Mouse (Mus musculus) MEL (cell line): ENCODE measurements around the gene Npas3. TPM values are rescaled to one million over a fixed set of nuclear protein-coding genes. Genes with fewer than 3 reads are reported as not detected.

Source experiments
- DNase-seq: peaks from one replicate; pipeline ENCODE4 v3.0.0; 2011; ENCODE audit warnings: low read depth, low spot score
- H3K27ac ChIP-seq: 2 replicates; pipeline ENCODE4 v1.5.1; 2012; ENCODE audit warnings: low read depth, mild to moderate bottlenecking, control low read depth, low read length, moderate library complexity; ENCODE audit not compliant: control insufficient read depth
- H3K27me3 ChIP-seq, 2 experiments: fragments of 150-350 bp in 1 of 2; sonication (generic) in 1 of 2; 2 replicates each; pipeline ENCODE4 v1.6.1; 2012; ENCODE audit warnings: low read length in 2 of 2, mild to moderate bottlenecking in 2 of 2, improper control_type of control experiment in 1 of 2, moderate library complexity in 1 of 2; ENCODE audit not compliant: insufficient read depth in 2 of 2, control insufficient read depth in 1 of 2
- H3K36me3 ChIP-seq, 2 experiments: 2 replicates each; pipeline ENCODE4 v1.6.1; 2012 to 2014; ENCODE audit warnings: low read length in 2 of 2, improper control_type of control experiment in 1 of 2, inconsistent platforms in 1 of 2, mild to moderate bottlenecking in 1 of 2; ENCODE audit not compliant: insufficient read depth in 2 of 2, control insufficient read depth in 1 of 2
- H3K4me1 ChIP-seq, 2 experiments: fragments of 150-350 bp in 1 of 2; sonication (generic) in 1 of 2; 2 replicates each; pipeline ENCODE4 v1.6.1; 2012; ENCODE audit warnings: low read length in 2 of 2, improper control_type of control experiment in 1 of 2, mild to moderate bottlenecking in 1 of 2; ENCODE audit not compliant: insufficient read depth in 2 of 2, control insufficient read depth in 1 of 2
- H3K4me3 ChIP-seq, 2 experiments: fragments of 150-350 bp in 1 of 2; sonication (generic) in 1 of 2; 2 replicates each; pipeline ENCODE4 v1.5.1; 2012; ENCODE audit warnings: low read depth in 2 of 2, low read length in 2 of 2, mild to moderate bottlenecking in 2 of 2, moderate library complexity in 2 of 2, control low read depth in 1 of 2, improper control_type of control experiment in 1 of 2; ENCODE audit not compliant: control insufficient read depth in 1 of 2, insufficient read depth in 1 of 2
- H3K79me2 ChIP-seq: 2 replicates; pipeline ENCODE4 v1.6.1; 2012; ENCODE audit warnings: mild to moderate bottlenecking, low read length, moderate library complexity; ENCODE audit not compliant: control insufficient read depth, poor library complexity, insufficient read depth
- H3K9ac ChIP-seq: 2 replicates; pipeline ENCODE4 v1.6.1; 2012; ENCODE audit warnings: low read depth, mild to moderate bottlenecking, control low read depth, low read length, moderate library complexity; ENCODE audit not compliant: control insufficient read depth, poor library complexity, severe bottlenecking
- H3K9me3 ChIP-seq: fragments of 150-350 bp; sonication (generic); replicated peaks from 2 replicates; pipeline ENCODE4 v1.6.1; 2012; ENCODE audit warnings: mild to moderate bottlenecking, low read length, improper control_type of control experiment, moderate library complexity; ENCODE audit not compliant: insufficient read depth
- BHLHE40 ChIP-seq: IDR thresholded peaks from 2 replicates; pipeline ENCODE4 v1.6.1; 2012; ENCODE audit warnings: low read depth, mild to moderate bottlenecking, inconsistent platforms, low read length, improper control_type of control experiment, borderline replicate concordance
- CHD1 ChIP-seq: IDR thresholded peaks from 2 replicates; pipeline ENCODE4 v1.6.1; 2012; ENCODE audit warnings: low read depth, mild to moderate bottlenecking, inconsistent platforms, low read length, improper control_type of control experiment
- CHD2 ChIP-seq: IDR thresholded peaks from 2 replicates; pipeline ENCODE4 v1.6.1; 2011; ENCODE audit warnings: low read length, improper control_type of control experiment
- E2F4 ChIP-seq: IDR thresholded peaks from 2 replicates; pipeline ENCODE4 v1.6.1; 2011; ENCODE audit warnings: low read depth, low read length, improper control_type of control experiment, borderline replicate concordance
- ELF1 ChIP-seq: IDR thresholded peaks from 2 replicates; pipeline ENCODE4 v1.6.1; 2014; ENCODE audit warnings: low read depth, mild to moderate bottlenecking, inconsistent platforms, low read length, improper control_type of control experiment, moderate library complexity
- EP300 ChIP-seq, 2 experiments: IDR thresholded peaks; 2 replicates each; pipeline ENCODE4 v1.6.1; 2011; ENCODE audit warnings: improper control_type of control experiment in 2 of 2, low read length in 2 of 2, low read depth in 1 of 2, mild to moderate bottlenecking in 1 of 2
- GABPA ChIP-seq: IDR thresholded peaks from 2 replicates; pipeline ENCODE4 v1.6.1; 2012; ENCODE audit warnings: low read depth, mild to moderate bottlenecking, inconsistent platforms, low read length, improper control_type of control experiment, moderate library complexity
- HCFC1 ChIP-seq: IDR thresholded peaks from 2 replicates; pipeline ENCODE4 v1.6.1; 2012; ENCODE audit warnings: low read depth, mild to moderate bottlenecking, inconsistent platforms, low read length, improper control_type of control experiment, moderate library complexity
- JUND ChIP-seq: IDR thresholded peaks from 2 replicates; pipeline ENCODE4 v1.6.1; 2011; ENCODE audit warnings: low read depth, mild to moderate bottlenecking, improper control_type of control experiment, low read length
- KAT2A ChIP-seq: conservative IDR thresholded peaks from 2 replicates; pipeline ENCODE4 v1.6.1; 2012; ENCODE audit warnings: low read depth, low read length, improper control_type of control experiment, inconsistent platforms
- MAZ ChIP-seq: IDR thresholded peaks from 2 replicates; pipeline ENCODE4 v1.6.1; 2012; ENCODE audit warnings: low read depth, mild to moderate bottlenecking, inconsistent platforms, low read length, improper control_type of control experiment
- MYC ChIP-seq: IDR thresholded peaks from 2 replicates; pipeline ENCODE4 v1.6.1; 2011; ENCODE audit warnings: low read depth, mild to moderate bottlenecking, low read length, improper control_type of control experiment, moderate library complexity
- NELFE ChIP-seq: IDR thresholded peaks from 2 replicates; pipeline ENCODE4 v1.6.1; 2011; ENCODE audit warnings: low read depth, low read length, improper control_type of control experiment
- POLR2A ChIP-seq, 2 experiments: IDR thresholded peaks; 2 replicates each; pipeline ENCODE4 v1.6.1; 2011 to 2012; ENCODE audit warnings: low read length in 2 of 2, mild to moderate bottlenecking in 2 of 2, control low read depth in 1 of 2, improper control_type of control experiment in 1 of 2, low read depth in 1 of 2, moderate library complexity in 1 of 2; ENCODE audit not compliant: control insufficient read depth in 1 of 2, insufficient read depth in 1 of 2, poor library complexity in 1 of 2
- POLR2AphosphoS2 ChIP-seq: IDR thresholded peaks from 2 replicates; pipeline ENCODE4 v1.6.1; 2011; ENCODE audit warnings: low read length, improper control_type of control experiment
- POLR2AphosphoS5 ChIP-seq: IDR thresholded peaks from 2 replicates; pipeline ENCODE4 v1.6.1; 2012; ENCODE audit warnings: low read depth, borderline replicate concordance, mild to moderate bottlenecking, inconsistent platforms, low read length, moderate library complexity, mixed read lengths
- RAD21 ChIP-seq: IDR thresholded peaks from 2 replicates; pipeline ENCODE4 v1.6.1; 2011; ENCODE audit warnings: mild to moderate bottlenecking, low read depth, low read length, improper control_type of control experiment
- SIN3A ChIP-seq: IDR thresholded peaks from 2 replicates; pipeline ENCODE4 v1.6.1; 2012; ENCODE audit warnings: low read length, improper control_type of control experiment, inconsistent platforms
- TCF12 ChIP-seq: IDR thresholded peaks from 2 replicates; pipeline ENCODE4 v1.6.1; 2014; ENCODE audit warnings: low read depth, mild to moderate bottlenecking, inconsistent platforms, low read length, improper control_type of control experiment, moderate library complexity
- ZC3H11A ChIP-seq: IDR thresholded peaks from 2 replicates; pipeline ENCODE4 v1.6.1; 2012; ENCODE audit warnings: low read depth, mild to moderate bottlenecking, inconsistent platforms, low read length, improper control_type of control experiment
- ZMIZ1 ChIP-seq: IDR thresholded peaks from 2 replicates; pipeline ENCODE4 v1.6.1; 2012; ENCODE audit warnings: low read depth, mild to moderate bottlenecking, inconsistent platforms, low read length, improper control_type of control experiment, moderate library complexity
- ZNF384 ChIP-seq: IDR thresholded peaks from 2 replicates; pipeline ENCODE4 v1.6.1; 2012; ENCODE audit warnings: low read depth, mild to moderate bottlenecking, inconsistent platforms, low read length, improper control_type of control experiment
- polyA plus RNA-seq, 2 experiments: library from polyadenylated mRNA; stranded (reverse) in 1 of 2; unstranded in 1 of 2; fragments of >175 nt in 1 of 2; fragments of >200 nt in 1 of 2; gene quantifications; 2 replicates each; pipeline versions ENCODE4 v1.2.1 to v1.2.4; 2012; ENCODE audit warnings: low replicate concordance in 2 of 2, low read depth in 1 of 2; ENCODE audit not compliant: insufficient read length in 2 of 2, insufficient read depth in 1 of 2, missing spikeins in 1 of 2
- total RNA-seq: library from RNA; depleted of rRNA; stranded (reverse); fragments of 300-350 nt; gene quantifications from 2 replicates; pipeline ENCODE4 v1.2.3, GENCODE M21; 2012

The Npas3 gene
- total and polyA plus RNA-seq, 3 experiments: not detected

DNA sequence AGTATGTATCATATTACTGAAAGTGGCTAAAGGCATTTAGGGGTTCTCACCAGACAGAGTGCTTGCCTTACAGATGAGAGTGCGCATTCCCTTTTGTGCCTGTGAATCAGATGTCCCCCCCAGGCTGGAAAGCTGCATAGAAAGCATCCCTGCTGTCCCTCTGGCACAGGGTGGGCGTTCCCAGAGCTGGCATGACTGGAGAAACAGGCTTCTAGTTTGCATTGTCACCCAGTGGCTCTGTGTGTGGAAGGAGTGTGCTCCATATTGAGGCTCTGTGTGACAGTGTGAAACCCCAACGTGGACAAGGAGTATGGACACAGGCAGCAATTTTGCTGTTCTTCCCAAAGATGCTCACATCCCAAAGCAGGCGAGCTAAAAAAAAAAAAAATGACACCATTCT is 515.7 kb downstream of the Npas3 start:
- no peaks in the 10 kb centered on the region for H3K4me1 ChIP-seq
- no peaks in the 10 kb centered on the region for H3K9me3 ChIP-seq
- no peak overlapping the region for H3K4me3 ChIP-seq
- H3K9ac ChIP-seq: no peak overlapping the region
- H3K36me3 ChIP-seq: no peaks in the 10 kb centered on the region
- H3K27ac ChIP-seq: no peak overlapping the region
- H3K27me3 ChIP-seq: no peaks in the 10 kb centered on the region
- no peaks in the 10 kb centered on the region for H3K79me2 ChIP-seq
- DNase-seq: no peak
- TF ChIP-seq EP300 (IDR thresholded peaks at IDR 0.05; ENCODE audit: low read depth in 1 of 2, low read length in 2 of 2) (no peak), E2F4 (no peak), POLR2AphosphoS5 (no peak), ZNF384 (no peak), JUND (no peak), KAT2A (no peak), ZMIZ1 (no peak)

GRCm38 (mm10) chr12:53768392-53768791 is 519.9 kb downstream of the Npas3 start:
- Histone ChIP-seq H3K27me3 (no peaks in the 10 kb centered on the region), H3K27ac (no peak overlapping the region), H3K9ac (no peak overlapping the region), H3K4me3 (no peak overlapping the region), H3K9me3 (no peaks in the 10 kb centered on the region), H3K36me3 (no peaks in the 10 kb centered on the region), H3K4me1 (no peaks in the 10 kb centered on the region), H3K79me2 (no peaks in the 10 kb centered on the region)
- TF ChIP-seq RAD21 (no peak), BHLHE40 (no peak), ELF1 (no peak), POLR2AphosphoS2 (no peak), MAZ (no peak), CHD2 (no peak), SIN3A (no peak), ZC3H11A (no peak), GABPA (no peak), MYC (no peak), EP300 (IDR thresholded peaks at IDR 0.05; ENCODE audit: low read depth in 1 of 2, low read length in 2 of 2) (no peak), NELFE (no peak), CHD1 (no peak), TCF12 (no peak), POLR2A (IDR thresholded peaks at IDR 0.05; ENCODE audit: control insufficient read depth in 1 of 2, insufficient read depth in 1 of 2, low read depth in 1 of 2, low read length in 2 of 2, poor library complexity in 1 of 2) (no peak), HCFC1 (no peak), ZNF384 (no peak)
- DNase-seq: no peak
